Mouse (Mus musculus): ENCODE measurements around the gene Sgcd. TPM values are rescaled to one million over a fixed set of nuclear protein-coding genes. Genes with fewer than 3 reads are reported as not detected.

Sgcd gene
- polyA plus RNA-seq, 1 experiment from 2014 or later, result 1.5 TPM

DNA sequence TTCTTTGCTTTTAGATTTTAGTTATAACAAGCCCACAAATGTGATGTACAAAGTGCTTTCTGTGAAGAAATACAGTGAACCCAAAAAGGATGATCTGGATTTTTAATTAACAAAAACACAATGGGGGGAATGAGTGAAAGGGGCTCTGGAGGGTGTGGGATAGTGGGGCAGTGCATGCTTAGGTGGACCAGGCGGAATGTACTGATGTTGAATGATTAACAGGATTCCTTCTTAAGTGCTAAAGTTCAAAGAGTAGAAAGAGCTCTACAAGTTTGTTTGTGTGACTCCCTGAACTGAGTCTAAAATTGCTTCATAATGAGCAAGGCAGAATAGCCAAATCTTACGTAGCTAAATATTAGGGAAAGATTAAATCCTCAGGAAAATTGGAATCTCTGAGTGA is 246.0 kb downstream of the Sgcd start:
- H3K9ac ChIP-seq (ENCODE audit: low read depth, low read length), result no peak overlapping the region
- no peak overlapping the region for H3K4me3 ChIP-seq (ENCODE audit: low read depth, low read length)
- ATAC-seq (replicated peaks; ENCODE audit: low FRiP score) (no peak), DNase-seq (ENCODE audit: low spot score) (no peak)
- no peaks in the 10 kb centered on the region for H3K27me3 ChIP-seq (replicated peaks; ENCODE audit: control insufficient read depth, insufficient read depth, low read length)
- WGBS, result 63% methylated on average over 2 of the region's 2 CpGs
- no peaks in the 10 kb centered on the region for H3K36me3 ChIP-seq (ENCODE audit: control insufficient read depth, insufficient read depth, low read length)
- no peak overlapping the region for H3K27ac ChIP-seq (ENCODE audit: low read depth, low read length)
- H3K9me3 ChIP-seq (ENCODE audit: control insufficient read depth, low read length), result no peaks in the 10 kb centered on the region
- no peak overlapping the region for H3K4me2 ChIP-seq
- no peaks in the 10 kb centered on the region for H3K4me1 ChIP-seq (replicated peaks; ENCODE audit: control insufficient read depth, insufficient read depth, low read length)

DNA sequence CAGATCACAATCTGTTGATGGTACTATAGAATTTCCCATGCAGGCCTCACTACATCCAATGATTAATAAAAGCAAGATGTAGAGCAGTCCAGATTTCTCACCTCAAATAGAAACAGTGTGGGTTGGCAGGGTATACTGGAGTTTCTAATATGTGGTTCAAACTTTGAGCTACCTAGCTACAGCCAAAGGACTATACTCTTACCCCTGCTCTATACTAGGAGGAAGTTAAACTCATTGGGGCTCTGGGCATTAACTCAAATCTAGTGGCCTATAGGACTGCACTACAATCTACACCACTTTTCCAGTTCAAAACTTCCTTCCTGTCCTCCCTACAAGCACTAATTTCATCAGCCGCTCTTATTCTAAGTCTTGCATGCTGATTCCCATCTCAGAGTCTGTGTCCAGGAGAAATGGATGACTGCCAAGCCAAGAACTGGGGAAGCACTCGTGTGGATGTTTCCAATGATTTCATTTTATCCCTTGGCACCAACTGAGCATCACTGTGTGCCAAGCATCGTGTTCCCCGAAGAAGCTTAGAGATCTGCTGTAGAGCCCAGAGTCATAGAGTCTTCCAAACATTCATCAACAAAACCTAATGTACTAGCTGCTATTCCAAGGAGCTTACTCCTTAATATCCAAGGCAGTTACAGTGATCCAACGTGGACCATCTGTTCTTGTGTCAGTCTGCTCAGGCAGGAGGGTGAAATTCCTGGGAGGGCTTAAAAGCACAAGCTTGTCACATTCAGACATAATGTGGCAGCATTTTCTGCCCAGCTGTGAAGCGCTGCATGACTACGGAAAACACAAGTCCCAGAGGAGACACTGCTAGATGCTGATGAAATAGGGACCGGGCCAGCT is 283.6 kb downstream of the Sgcd start:
- no peak overlapping the region for H3K4me2 ChIP-seq
- WGBS, result 83% methylated on average over 8 of the region's 8 CpGs
- H3K36me3 ChIP-seq (ENCODE audit: control insufficient read depth, insufficient read depth, low read length), result no peaks in the 10 kb centered on the region
- ATAC-seq (replicated peaks; ENCODE audit: low FRiP score) (no peak), DNase-seq (ENCODE audit: low spot score) (no peak)
- no peak overlapping the region for H3K4me3 ChIP-seq (ENCODE audit: low read depth, low read length)
- H3K27ac ChIP-seq (ENCODE audit: low read depth, low read length), result no peak overlapping the region
- H3K4me1 ChIP-seq (replicated peaks; ENCODE audit: control insufficient read depth, insufficient read depth, low read length), result no peaks in the 10 kb centered on the region
- H3K27me3 ChIP-seq (replicated peaks; ENCODE audit: control insufficient read depth, insufficient read depth, low read length), result no peaks in the 10 kb centered on the region
- H3K9ac ChIP-seq (ENCODE audit: low read depth, low read length), result no peak overlapping the region
- no peaks in the 10 kb centered on the region for H3K9me3 ChIP-seq (ENCODE audit: control insufficient read depth, low read length)

DNA sequence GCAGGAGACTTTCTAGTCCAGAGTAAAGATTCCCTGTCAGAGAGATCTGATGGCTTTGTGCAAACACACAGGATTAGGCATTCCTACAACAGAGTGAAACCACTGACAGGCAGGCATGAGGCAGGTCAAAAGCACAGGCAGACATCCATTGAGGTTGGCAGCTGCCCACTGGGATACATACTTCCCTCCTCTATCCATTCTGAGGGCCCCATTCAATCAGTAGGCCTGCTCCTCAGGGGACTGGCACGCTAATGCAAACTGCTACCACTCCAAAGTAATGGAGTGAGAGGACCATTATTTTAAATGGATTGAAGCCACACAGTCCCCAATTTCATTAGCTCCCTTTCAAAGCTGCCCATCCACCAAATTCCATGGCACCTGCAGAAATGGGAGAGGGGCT is 293.2 kb downstream of the Sgcd start:
- ATAC-seq (replicated peaks; ENCODE audit: low FRiP score) (no peak), DNase-seq (ENCODE audit: low spot score) (no peak)
- no peak overlapping the region for H3K9ac ChIP-seq (ENCODE audit: low read depth, low read length)
- H3K4me2 ChIP-seq, result no peak overlapping the region
- no peaks in the 10 kb centered on the region for H3K4me1 ChIP-seq (replicated peaks; ENCODE audit: control insufficient read depth, insufficient read depth, low read length)
- no peak overlapping the region for H3K27ac ChIP-seq (ENCODE audit: low read depth, low read length)
- no peaks in the 10 kb centered on the region for H3K9me3 ChIP-seq (ENCODE audit: control insufficient read depth, low read length)
- no peaks in the 10 kb centered on the region for H3K36me3 ChIP-seq (ENCODE audit: control insufficient read depth, insufficient read depth, low read length)
- WGBS, result 67% methylated on average over 1 of the region's 1 CpGs
- H3K27me3 ChIP-seq (replicated peaks; ENCODE audit: control insufficient read depth, insufficient read depth, low read length), result no peaks in the 10 kb centered on the region
- H3K4me3 ChIP-seq (ENCODE audit: low read depth, low read length), result no peak overlapping the region

DNA sequence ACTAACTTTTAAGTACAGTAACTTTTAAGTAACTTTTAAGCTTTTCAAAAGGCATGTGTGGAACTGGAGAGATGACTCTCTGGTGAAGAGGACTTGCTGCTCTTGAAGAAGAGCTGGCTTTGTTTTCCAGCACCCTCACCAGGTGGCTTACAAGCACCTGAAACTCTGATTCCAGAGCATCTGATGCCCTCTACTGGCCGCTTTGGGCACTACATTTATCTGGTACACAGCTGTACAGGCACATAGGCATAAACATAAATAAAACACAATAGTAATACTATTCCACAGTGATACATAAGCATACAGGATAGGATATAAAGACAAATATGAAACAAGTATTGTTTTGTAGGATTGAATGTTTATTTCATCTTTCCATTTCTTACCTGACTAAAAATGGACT is 330.6 kb downstream of the Sgcd start:
- Histone ChIP-seq H3K9me3 (ENCODE audit: control insufficient read depth, low read length) (no peaks in the 10 kb centered on the region), H3K9ac (ENCODE audit: low read depth, low read length) (no peak overlapping the region), H3K4me1 (replicated peaks; ENCODE audit: control insufficient read depth, insufficient read depth, low read length) (no peaks in the 10 kb centered on the region), H3K4me2 (no peak overlapping the region), H3K27me3 (replicated peaks; ENCODE audit: control insufficient read depth, insufficient read depth, low read length) (no peaks in the 10 kb centered on the region), H3K27ac (ENCODE audit: low read depth, low read length) (no peak overlapping the region), H3K4me3 (ENCODE audit: low read depth, low read length) (no peak overlapping the region), H3K36me3 (ENCODE audit: control insufficient read depth, insufficient read depth, low read length) (no peaks in the 10 kb centered on the region)
- 0% methylated on average over 1 of the region's 1 CpGs for WGBS
- DNase-seq (ENCODE audit: low spot score) (no peak), ATAC-seq (replicated peaks; ENCODE audit: low FRiP score) (no peak)

DNA sequence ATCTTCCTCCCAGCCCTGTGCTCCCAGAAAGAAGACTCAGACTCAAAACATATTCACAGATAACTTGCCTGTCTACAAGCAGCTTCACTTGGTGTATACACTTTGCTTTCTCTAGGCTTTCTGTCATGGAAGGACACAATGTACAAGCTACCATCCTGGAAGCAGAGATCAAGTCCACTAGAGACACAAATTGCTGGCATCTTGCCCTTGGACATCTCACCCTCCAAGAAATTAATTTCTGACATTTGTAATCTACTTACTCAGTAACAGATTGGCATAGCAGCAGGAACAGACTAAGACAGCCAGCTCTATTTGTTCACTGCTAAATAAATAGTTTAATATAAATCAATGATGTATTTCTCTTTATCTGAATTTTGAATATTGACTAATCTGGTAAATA is 342.9 kb downstream of the Sgcd start:
- Histone ChIP-seq H3K9me3 (ENCODE audit: control insufficient read depth, low read length) (no peaks in the 10 kb centered on the region), H3K4me2 (no peak overlapping the region), H3K4me3 (ENCODE audit: low read depth, low read length) (no peak overlapping the region), H3K27ac (ENCODE audit: low read depth, low read length) (no peak overlapping the region), H3K9ac (ENCODE audit: low read depth, low read length) (no peak overlapping the region), H3K4me1 (replicated peaks; ENCODE audit: control insufficient read depth, insufficient read depth, low read length) (no peaks in the 10 kb centered on the region), H3K36me3 (ENCODE audit: control insufficient read depth, insufficient read depth, low read length) (no peaks in the 10 kb centered on the region), H3K27me3 (replicated peaks; ENCODE audit: control insufficient read depth, insufficient read depth, low read length) (no peaks in the 10 kb centered on the region)
- ATAC-seq (replicated peaks; ENCODE audit: low FRiP score) (no peak), DNase-seq (ENCODE audit: low spot score) (no peak)

DNA sequence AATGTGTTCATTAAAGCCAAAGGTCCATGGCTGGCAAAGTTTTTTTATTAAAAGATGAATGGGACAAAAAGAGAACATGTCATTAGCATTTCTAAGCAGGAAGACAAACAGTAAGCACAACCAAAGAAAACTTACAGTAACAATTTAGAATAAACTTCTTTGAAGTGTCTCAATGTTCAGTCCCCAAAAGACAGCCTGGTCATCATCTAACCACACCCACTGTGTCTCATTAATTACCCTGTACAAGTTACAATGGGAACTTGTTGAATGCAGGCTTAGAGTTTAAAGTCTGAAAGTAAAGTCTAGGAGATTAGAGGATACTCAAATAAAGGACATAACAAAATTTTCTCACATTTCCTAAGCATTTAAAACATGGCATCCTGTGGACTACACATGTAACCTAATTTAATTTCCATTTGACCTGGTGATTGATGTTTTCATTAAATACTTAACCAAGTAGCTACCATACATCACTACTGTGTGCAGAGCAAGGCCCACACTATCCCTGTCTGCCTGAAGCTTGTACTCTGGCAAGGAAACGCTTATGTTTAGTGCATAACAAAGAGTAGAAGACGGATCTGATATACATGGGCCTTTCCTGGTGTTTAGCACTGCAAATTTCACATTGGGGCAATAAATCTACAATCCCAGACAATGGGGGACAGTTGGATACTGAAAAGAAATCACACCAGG is 347.1 kb downstream of the Sgcd start:
- WGBS, result 60% methylated on average over 2 of the region's 2 CpGs
- H3K27ac ChIP-seq (ENCODE audit: low read depth, low read length), result no peak overlapping the region
- no peak for ATAC-seq (replicated peaks; ENCODE audit: low FRiP score)
- H3K9me3 ChIP-seq (ENCODE audit: control insufficient read depth, low read length), result no peaks in the 10 kb centered on the region
- no peak overlapping the region for H3K4me3 ChIP-seq (ENCODE audit: low read depth, low read length)
- DNase-seq (ENCODE audit: low spot score), result no peak
- no peak overlapping the region for H3K4me2 ChIP-seq
- H3K27me3 ChIP-seq (replicated peaks; ENCODE audit: control insufficient read depth, insufficient read depth, low read length), result no peaks in the 10 kb centered on the region
- H3K9ac ChIP-seq (ENCODE audit: low read depth, low read length), result no peak overlapping the region
- H3K4me1 ChIP-seq (replicated peaks; ENCODE audit: control insufficient read depth, insufficient read depth, low read length), result no peaks in the 10 kb centered on the region
- H3K36me3 ChIP-seq (ENCODE audit: control insufficient read depth, insufficient read depth, low read length), result no peaks in the 10 kb centered on the region

DNA sequence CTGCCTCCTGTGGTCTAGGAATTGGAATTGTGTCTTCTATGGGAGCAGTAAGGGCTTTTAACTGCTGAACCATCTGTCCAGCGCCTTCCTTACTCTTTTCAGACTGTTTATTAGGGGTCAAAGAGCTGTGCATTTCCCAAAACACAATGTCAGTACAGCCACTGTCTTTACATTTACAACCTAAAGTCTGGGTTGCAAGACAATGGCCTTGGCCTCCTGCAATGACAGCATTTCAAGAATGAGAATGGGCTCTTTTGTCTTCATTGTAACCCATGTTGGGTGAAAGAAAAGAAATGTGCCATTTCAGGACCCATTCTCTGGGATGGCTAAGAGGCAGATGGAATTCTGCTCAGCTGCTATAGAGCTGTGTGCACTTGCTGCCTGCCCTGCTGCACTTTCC is 348.2 kb downstream of the Sgcd start:
- DNase-seq (ENCODE audit: low spot score), result no peak
- Histone ChIP-seq H3K9ac (ENCODE audit: low read depth, low read length) (no peak overlapping the region), H3K4me1 (replicated peaks; ENCODE audit: control insufficient read depth, insufficient read depth, low read length) (no peaks in the 10 kb centered on the region), H3K27ac (ENCODE audit: low read depth, low read length) (no peak overlapping the region), H3K27me3 (replicated peaks; ENCODE audit: control insufficient read depth, insufficient read depth, low read length) (no peaks in the 10 kb centered on the region), H3K9me3 (ENCODE audit: control insufficient read depth, low read length) (no peaks in the 10 kb centered on the region), H3K4me3 (ENCODE audit: low read depth, low read length) (no peak overlapping the region), H3K4me2 (no peak overlapping the region), H3K36me3 (ENCODE audit: control insufficient read depth, insufficient read depth, low read length) (no peaks in the 10 kb centered on the region)
- 50% methylated on average over 1 of the region's 1 CpGs for WGBS
- ATAC-seq (replicated peaks; ENCODE audit: low FRiP score), result no peak

DNA sequence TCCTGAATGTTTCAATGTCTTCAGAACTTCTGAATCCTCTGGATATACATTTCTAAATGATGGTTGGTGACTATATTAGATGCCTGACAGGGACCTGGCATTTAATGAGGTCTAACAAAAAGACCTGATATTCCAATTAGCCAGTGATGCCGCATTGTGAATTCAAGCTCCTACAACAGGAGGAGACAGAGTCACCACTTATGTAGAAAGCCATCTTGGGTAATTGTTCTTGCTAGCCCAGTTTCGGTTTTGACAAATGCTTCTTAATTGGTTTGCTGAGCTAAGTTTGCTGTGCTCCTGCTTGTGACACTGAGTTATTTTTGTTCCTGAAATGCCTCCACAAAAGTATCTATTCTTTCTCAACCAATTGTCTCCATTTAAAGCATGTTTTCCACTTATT is 358.6 kb downstream of the Sgcd start:
- ATAC-seq (replicated peaks; ENCODE audit: low FRiP score), result no peak
- Histone ChIP-seq H3K4me1 (replicated peaks; ENCODE audit: control insufficient read depth, insufficient read depth, low read length) (no peaks in the 10 kb centered on the region), H3K36me3 (ENCODE audit: control insufficient read depth, insufficient read depth, low read length) (no peaks in the 10 kb centered on the region), H3K27me3 (replicated peaks; ENCODE audit: control insufficient read depth, insufficient read depth, low read length) (no peaks in the 10 kb centered on the region), H3K27ac (ENCODE audit: low read depth, low read length) (no peak overlapping the region), H3K9ac (ENCODE audit: low read depth, low read length) (no peak overlapping the region), H3K9me3 (ENCODE audit: control insufficient read depth, low read length) (no peaks in the 10 kb centered on the region), H3K4me3 (ENCODE audit: low read depth, low read length) (no peak overlapping the region), H3K4me2 (no peak overlapping the region)
- 85% methylated on average over 2 of the region's 2 CpGs for WGBS
- DNase-seq (ENCODE audit: low spot score), result no peak

- H3K4me2 ChIP-seq, result no peak overlapping the region
- no peak overlapping the region for H3K4me3 ChIP-seq (ENCODE audit: low read depth, low read length)
- H3K9me3 ChIP-seq (ENCODE audit: control insufficient read depth, low read length), result no peaks in the 10 kb centered on the region
- no peak overlapping the region for H3K27ac ChIP-seq (ENCODE audit: low read depth, low read length)
- H3K27me3 ChIP-seq (replicated peaks; ENCODE audit: control insufficient read depth, insufficient read depth, low read length), result no peaks in the 10 kb centered on the region
- H3K9ac ChIP-seq (ENCODE audit: low read depth, low read length), result no peak overlapping the region
- WGBS, result 70% methylated on average over 4 of the region's 4 CpGs
- ATAC-seq (replicated peaks; ENCODE audit: low FRiP score) (no peak), DNase-seq (ENCODE audit: low spot score) (no peak)
- H3K4me1 ChIP-seq (replicated peaks; ENCODE audit: control insufficient read depth, insufficient read depth, low read length), result no peaks in the 10 kb centered on the region
- H3K36me3 ChIP-seq (ENCODE audit: control insufficient read depth, insufficient read depth, low read length), result no peaks in the 10 kb centered on the region
These were observed 378.9 kb downstream of the Sgcd start for GRCm38 (mm10) chr11:47609892-47610291.

Data from liver, embryonic 11.5 days (tissue).